Mouse (Mus musculus): ENCODE data around the gene Olfr644.

GRCm38 (mm10) chr7:104025473-104025872 lies 46.2 kb downstream of the Olfr644 start, which contains the start of gene Olfr640:
- TF ChIP-seq CTCF (IDR thresholded peaks at IDR 0.05; ENCODE audit: low read depth) = no peak
- TF ChIP-seq EP300 (optimal IDR thresholded peaks at IDR 0.05) = no peak
